Mouse (Mus musculus): ENCODE measurements at regions not wholly inside any gene's neighbourhood (a gene's known extent, or its start where the extent isn't known, plus 50 kb on each side); places are given as distances from the start of the nearest gene placed in this dataset.

DNA sequence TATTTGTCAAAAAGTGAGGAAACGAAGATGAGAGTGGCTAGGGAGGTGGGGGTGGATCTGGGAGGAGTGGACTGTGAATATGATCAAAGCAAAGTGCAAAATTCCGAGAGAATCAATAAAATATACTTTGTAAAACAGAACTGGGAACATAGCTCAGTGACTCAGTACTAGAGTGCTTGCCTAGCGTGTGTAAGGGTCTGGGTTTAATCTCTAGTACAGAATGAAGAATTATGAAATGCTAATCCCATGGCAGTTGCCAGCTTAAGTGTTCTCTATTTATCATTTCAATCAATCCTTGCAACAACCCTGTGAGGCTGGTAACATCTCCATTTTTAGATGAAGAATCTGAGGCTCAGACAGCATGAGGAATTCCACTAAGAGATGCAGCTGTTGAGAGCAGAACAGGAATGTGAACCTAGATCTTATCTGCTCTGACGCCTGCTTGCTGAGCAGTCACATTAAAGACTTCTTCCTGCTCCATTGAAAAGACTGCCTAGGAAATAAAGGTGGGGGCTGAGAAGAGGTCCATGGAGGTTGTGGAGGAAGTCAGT, 152.5 kb downstream of the Nr2f2 start:
- Histone ChIP-seq H3K9ac (no peak overlapping the region), H3K27me3 (0 out of 2 replicates have a peak, but pooled peaks cover 3% of the 10 kb centered on the region), H3K4me3 (no peak overlapping the region), H3K9me3 (no peaks in the 10 kb centered on the region), H3K4me2 (replicated peaks) (no peak overlapping the region), H3K27ac (no peak overlapping the region), H3K4me1 (no peaks in the 10 kb centered on the region), H3K36me3 (no peaks in the 10 kb centered on the region)
- 58% methylated on average over 4 of the region's 4 CpGs for WGBS
- no peak for ATAC-seq (ENCODE audit: insufficient number of reproducible peaks, insufficient read depth, low FRiP score, low TSS enrichment)

DNA sequence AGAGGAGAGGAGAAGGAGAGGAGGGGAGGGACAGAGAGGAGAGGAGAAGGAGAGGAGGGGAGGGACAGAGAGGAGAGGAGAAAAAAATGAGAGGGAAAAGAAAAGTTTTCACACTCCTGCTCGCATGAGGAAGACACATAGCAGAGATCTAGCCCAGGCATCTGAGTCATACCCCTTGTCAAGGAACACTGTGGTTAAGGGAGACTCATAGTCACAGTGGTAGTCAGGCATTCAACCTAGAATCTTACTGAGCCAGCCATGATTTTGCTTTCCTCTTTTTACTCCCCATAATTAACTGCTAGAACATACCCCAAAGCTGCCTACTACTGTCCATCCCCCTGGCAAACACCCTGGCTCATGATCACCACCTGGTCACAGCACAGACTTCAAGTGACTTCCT, 160.6 kb downstream of the Nr2f2 start:
- no peaks in the 10 kb centered on the region for H3K9me3 ChIP-seq
- no peak overlapping the region for H3K4me2 ChIP-seq (replicated peaks)
- ATAC-seq (ENCODE audit: insufficient number of reproducible peaks, insufficient read depth, low FRiP score, low TSS enrichment) = no peak
- no peaks in the 10 kb centered on the region for H3K4me1 ChIP-seq
- H3K27ac ChIP-seq = no peak overlapping the region
- no peak overlapping the region for H3K4me3 ChIP-seq
- 62% methylated on average over 1 of the region's 1 CpGs for WGBS
- no peaks in the 10 kb centered on the region for H3K36me3 ChIP-seq
- 0 out of 2 replicates have a peak, but pooled peaks cover 3% of the 10 kb centered on the region for H3K27me3 ChIP-seq
- no peak overlapping the region for H3K9ac ChIP-seq

- no peak overlapping the region for H3K4me3 ChIP-seq
- no peaks in the 10 kb centered on the region for H3K4me1 ChIP-seq
- H3K9ac ChIP-seq = no peak overlapping the region
- ATAC-seq (ENCODE audit: insufficient number of reproducible peaks, insufficient read depth, low FRiP score, low TSS enrichment) = no peak
- WGBS = 61% methylated on average over 4 of the region's 4 CpGs
- H3K27ac ChIP-seq = no peak overlapping the region
- H3K36me3 ChIP-seq = no peaks in the 10 kb centered on the region
- H3K9me3 ChIP-seq = no peaks in the 10 kb centered on the region
- H3K27me3 ChIP-seq = no peaks in the 10 kb centered on the region
- no peak overlapping the region for H3K4me2 ChIP-seq (replicated peaks)
These were observed 166.3 kb downstream of the Nr2f2 start for GRCm38 (mm10) chr7:70200188-70200587.

DNA sequence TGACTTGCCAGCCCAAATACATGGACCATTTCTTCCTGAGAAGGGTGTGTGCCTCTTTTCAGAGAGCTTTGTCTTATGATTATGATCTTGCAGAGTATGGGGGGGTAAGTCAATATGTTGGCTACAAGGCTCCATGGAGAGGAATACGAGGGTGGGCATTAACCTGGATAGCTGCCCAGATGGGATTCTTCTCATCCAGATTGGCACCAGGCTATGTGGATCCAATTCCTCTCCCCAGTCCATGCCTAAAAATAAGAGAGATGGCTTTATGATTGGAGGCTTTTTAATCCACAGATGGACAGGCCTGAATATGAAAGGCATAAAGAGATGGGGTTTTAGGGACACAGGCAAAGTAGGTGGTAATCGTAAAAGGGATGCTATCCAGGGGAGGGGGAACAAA, 187.6 kb downstream of the Nr2f2 start:
- H3K9me3 ChIP-seq = no peaks in the 10 kb centered on the region
- H3K27me3 ChIP-seq = no peaks in the 10 kb centered on the region
- no peak for ATAC-seq (ENCODE audit: insufficient number of reproducible peaks, insufficient read depth, low FRiP score, low TSS enrichment)
- no peak overlapping the region for H3K9ac ChIP-seq
- no peaks in the 10 kb centered on the region for H3K36me3 ChIP-seq
- no peaks in the 10 kb centered on the region for H3K4me1 ChIP-seq
- WGBS = 79% methylated on average over 2 of the region's 2 CpGs
- H3K4me3 ChIP-seq = no peak overlapping the region
- no peak overlapping the region for H3K27ac ChIP-seq
- no peak overlapping the region for H3K4me2 ChIP-seq (replicated peaks)

DNA sequence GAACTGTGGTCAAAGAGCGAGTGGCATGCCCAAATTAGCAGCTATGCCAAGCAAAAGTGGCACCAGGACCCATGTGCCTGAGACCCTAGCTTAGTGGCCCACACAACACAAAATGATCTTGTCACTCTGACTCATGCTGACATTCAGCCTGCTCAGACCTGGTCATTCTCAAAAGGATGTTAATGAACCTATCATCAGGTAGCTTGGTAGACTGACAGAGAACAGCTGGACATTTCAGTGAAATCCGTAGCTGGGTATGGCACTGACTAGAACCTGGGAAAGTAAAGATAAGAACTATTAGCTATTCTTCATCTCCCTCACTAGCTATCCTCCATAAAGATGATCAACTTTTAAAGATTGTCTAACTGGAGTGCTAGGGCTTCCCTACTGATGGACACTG, 188.5 kb downstream of the Nr2f2 start:
- H3K4me3 ChIP-seq = no peak overlapping the region
- no peak overlapping the region for H3K27ac ChIP-seq
- no peaks in the 10 kb centered on the region for H3K9me3 ChIP-seq
- WGBS = 85% methylated on average over 2 of the region's 2 CpGs
- ATAC-seq (ENCODE audit: insufficient number of reproducible peaks, insufficient read depth, low FRiP score, low TSS enrichment) = no peak
- H3K9ac ChIP-seq = no peak overlapping the region
- no peaks in the 10 kb centered on the region for H3K36me3 ChIP-seq
- no peaks in the 10 kb centered on the region for H3K27me3 ChIP-seq
- no peaks in the 10 kb centered on the region for H3K4me1 ChIP-seq
- H3K4me2 ChIP-seq (replicated peaks) = no peak overlapping the region

DNA sequence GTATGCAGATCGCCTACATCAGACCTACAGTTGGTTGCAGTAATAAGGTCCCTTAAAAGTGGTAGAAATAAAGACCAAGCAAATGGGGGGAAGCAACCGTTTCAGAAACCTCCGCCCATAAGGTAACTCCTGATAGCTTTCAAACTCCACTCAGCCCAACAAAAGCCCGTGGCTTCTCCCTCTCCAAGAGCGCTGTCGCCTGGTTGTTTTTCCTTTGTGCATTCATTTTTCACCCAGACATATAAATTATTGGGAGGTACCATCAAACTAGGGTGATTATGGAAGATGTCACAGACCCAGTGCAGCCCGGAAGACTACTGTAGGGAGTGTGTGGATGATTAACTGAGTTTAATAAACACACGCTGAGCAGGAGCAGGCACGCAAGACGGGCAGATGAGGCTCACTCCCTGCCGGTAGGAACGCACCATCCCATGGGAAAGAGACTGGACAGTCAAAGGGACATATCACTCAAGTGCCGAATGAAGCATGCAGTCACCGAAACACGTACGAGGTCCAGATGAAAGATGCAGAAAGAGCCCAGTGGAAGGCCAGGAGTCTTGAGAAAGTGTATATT, 189.8 kb downstream of the Nr2f2 start:
- 85% methylated on average over 16 of the region's 16 CpGs for WGBS
- Histone ChIP-seq H3K4me1 (no peaks in the 10 kb centered on the region), H3K27me3 (no peaks in the 10 kb centered on the region), H3K36me3 (no peaks in the 10 kb centered on the region), H3K9me3 (no peaks in the 10 kb centered on the region), H3K9ac (no peak overlapping the region), H3K27ac (no peak overlapping the region), H3K4me2 (replicated peaks) (no peak overlapping the region), H3K4me3 (no peak overlapping the region)
- ATAC-seq (ENCODE audit: insufficient number of reproducible peaks, insufficient read depth, low FRiP score, low TSS enrichment) = no peak

GRCm38 (mm10) chr7:70176086-70176485, 190.4 kb downstream of the Nr2f2 start:
- Histone ChIP-seq H3K4me1 (no peaks in the 10 kb centered on the region), H3K4me3 (no peak overlapping the region), H3K27me3 (no peaks in the 10 kb centered on the region), H3K9ac (no peak overlapping the region), H3K36me3 (no peaks in the 10 kb centered on the region), H3K4me2 (replicated peaks) (no peak overlapping the region), H3K27ac (no peak overlapping the region), H3K9me3 (no peaks in the 10 kb centered on the region)
- ATAC-seq (ENCODE audit: insufficient number of reproducible peaks, insufficient read depth, low FRiP score, low TSS enrichment) = no peak
- 72% methylated on average over 7 of the region's 7 CpGs for WGBS

- WGBS = 50% methylated on average over 7 of the region's 7 CpGs
These were observed 194.1 kb downstream of the Nr2f2 start for GRCm38 (mm10) chr7:70172431-70172830.

GRCm38 (mm10) chr7:70171456-70171855, 195.1 kb downstream of the Nr2f2 start:
- Histone ChIP-seq H3K27ac (no peak overlapping the region), H3K4me1 (no peaks in the 10 kb centered on the region), H3K9ac (no peak overlapping the region), H3K4me3 (no peak overlapping the region), H3K9me3 (no peaks in the 10 kb centered on the region), H3K4me2 (replicated peaks) (no peak overlapping the region), H3K27me3 (no peaks in the 10 kb centered on the region), H3K36me3 (no peaks in the 10 kb centered on the region)
- no peak for ATAC-seq (ENCODE audit: insufficient number of reproducible peaks, insufficient read depth, low FRiP score, low TSS enrichment)
- WGBS = 72% methylated on average over 4 of the region's 4 CpGs

More at GRCm38 (mm10) chr7:70172431-70172830, 194.1 kb downstream of the Nr2f2 start:
- Histone ChIP-seq H3K9ac (no peak overlapping the region), H3K36me3 (no peaks in the 10 kb centered on the region), H3K4me1 (no peaks in the 10 kb centered on the region), H3K9me3 (no peaks in the 10 kb centered on the region), H3K4me2 (replicated peaks) (no peak overlapping the region), H3K27ac (no peak overlapping the region), H3K27me3 (no peaks in the 10 kb centered on the region), H3K4me3 (no peak overlapping the region)
- ATAC-seq (ENCODE audit: insufficient number of reproducible peaks, insufficient read depth, low FRiP score, low TSS enrichment) = no peak

- WGBS = 48% methylated on average over 4 of the region's 4 CpGs
- H3K27ac ChIP-seq = no peak overlapping the region
- H3K4me2 ChIP-seq (replicated peaks) = no peak overlapping the region
- H3K27me3 ChIP-seq = no peaks in the 10 kb centered on the region
- no peaks in the 10 kb centered on the region for H3K9me3 ChIP-seq
- H3K4me3 ChIP-seq = no peak overlapping the region
- H3K4me1 ChIP-seq = no peaks in the 10 kb centered on the region
- no peak overlapping the region for H3K9ac ChIP-seq
- no peaks in the 10 kb centered on the region for H3K36me3 ChIP-seq
- ATAC-seq (ENCODE audit: insufficient number of reproducible peaks, insufficient read depth, low FRiP score, low TSS enrichment) = no peak
These were observed 198.5 kb downstream of the Nr2f2 start for GRCm38 (mm10) chr7:70168080-70168479.

- Histone ChIP-seq H3K27ac (no peak overlapping the region), H3K4me2 (replicated peaks) (no peak overlapping the region), H3K4me3 (no peak overlapping the region), H3K9ac (no peak overlapping the region), H3K9me3 (no peaks in the 10 kb centered on the region), H3K4me1 (no peaks in the 10 kb centered on the region), H3K36me3 (no peaks in the 10 kb centered on the region), H3K27me3 (peaks cover under 1% of the 10 kb centered on the region; the same call in 1 of the 2 replicates)
- WGBS = 64% methylated on average over 5 of the region's 5 CpGs
- no peak for ATAC-seq (ENCODE audit: insufficient number of reproducible peaks, insufficient read depth, low FRiP score, low TSS enrichment)
These were observed 200.5 kb downstream of the Nr2f2 start for GRCm38 (mm10) chr7:70166081-70166480.

DNA sequence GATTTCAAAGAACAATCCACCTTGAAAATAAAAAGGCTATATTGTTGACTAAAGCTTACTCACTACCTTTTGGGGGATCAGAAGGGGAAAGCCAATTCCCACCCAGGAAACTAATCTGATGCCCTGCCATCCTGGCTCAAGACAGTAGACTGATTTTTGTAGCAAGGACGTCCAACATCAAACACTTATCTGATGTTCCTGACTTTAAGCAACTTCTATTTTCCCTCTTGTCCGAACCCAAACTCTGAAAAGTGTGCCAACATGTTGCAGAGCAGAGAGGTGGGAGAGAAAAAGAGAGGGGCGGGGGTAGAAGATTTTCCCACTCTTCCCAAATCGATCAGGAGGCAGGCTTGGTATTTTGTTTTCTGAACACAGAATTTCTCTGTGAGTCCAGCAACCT, 201.0 kb downstream of the Nr2f2 start:
- no peak overlapping the region for H3K4me2 ChIP-seq (replicated peaks)
- no peaks in the 10 kb centered on the region for H3K9me3 ChIP-seq
- peaks cover 4% of the 10 kb centered on the region; the same call in 1 of the 2 replicates for H3K27me3 ChIP-seq
- 48% methylated on average over 4 of the region's 4 CpGs for WGBS
- no peaks in the 10 kb centered on the region for H3K36me3 ChIP-seq
- H3K4me3 ChIP-seq = no peak overlapping the region
- H3K9ac ChIP-seq = no peak overlapping the region
- no peaks in the 10 kb centered on the region for H3K4me1 ChIP-seq
- no peak overlapping the region for H3K27ac ChIP-seq
- no peak for ATAC-seq (ENCODE audit: insufficient number of reproducible peaks, insufficient read depth, low FRiP score, low TSS enrichment)
